Mouse (Mus musculus): ENCODE data around the gene Mylk. TPM values are rescaled to one million over a fixed set of nuclear protein-coding genes. Genes with fewer than 3 reads are reported as not detected.

Gene Mylk
- polyA plus RNA-seq, 1 experiment from 2014 or later: 562 TPM

GRCm38 (mm10) chr16:34772445-34773032 is 27.5 kb downstream of the Mylk start:
- TF ChIP-seq CTCF (IDR thresholded peaks at IDR 0.05; ENCODE audit: low read depth): no peak
- no peak overlapping the region for H3K4me3 ChIP-seq (ENCODE audit: low read depth, low read length)
- no peaks in the 10 kb centered on the region for H3K9me3 ChIP-seq (ENCODE audit: control insufficient read depth)
- WGBS: 86% methylated on average over 4 of the region's 4 CpGs
- no peaks in the 10 kb centered on the region for H3K27me3 ChIP-seq (replicated peaks; ENCODE audit: control insufficient read depth, insufficient read depth, low read length)
- no peak overlapping the region for H3K9ac ChIP-seq (ENCODE audit: low read depth, low read length)
- H3K36me3 ChIP-seq (ENCODE audit: control insufficient read depth, insufficient read depth): no peaks in the 10 kb centered on the region
- H3K4me2 ChIP-seq (replicated peaks; ENCODE audit: low read depth): no peak overlapping the region
- H3K4me1 ChIP-seq (replicated peaks; ENCODE audit: control insufficient read depth, insufficient read depth, low read length): no peaks in the 10 kb centered on the region
- ATAC-seq: no peak
- no peak overlapping the region for H3K27ac ChIP-seq (ENCODE audit: low read depth, low read length)

- no peaks in the 10 kb centered on the region for H3K36me3 ChIP-seq (ENCODE audit: control insufficient read depth, insufficient read depth)
- no peak for ATAC-seq
- H3K4me1 ChIP-seq (replicated peaks; ENCODE audit: control insufficient read depth, insufficient read depth, low read length): no peaks in the 10 kb centered on the region
- 54% methylated on average over 1 of the region's 1 CpGs for WGBS
- H3K4me2 ChIP-seq (replicated peaks; ENCODE audit: low read depth): no peak overlapping the region
- no peak for TF ChIP-seq CTCF (IDR thresholded peaks at IDR 0.05; ENCODE audit: low read depth)
- H3K27me3 ChIP-seq (replicated peaks; ENCODE audit: control insufficient read depth, insufficient read depth, low read length): no peaks in the 10 kb centered on the region
- H3K27ac ChIP-seq (ENCODE audit: low read depth, low read length): no peak overlapping the region
- no peak overlapping the region for H3K4me3 ChIP-seq (ENCODE audit: low read depth, low read length)
- no peak overlapping the region for H3K9ac ChIP-seq (ENCODE audit: low read depth, low read length)
- no peaks in the 10 kb centered on the region for H3K9me3 ChIP-seq (ENCODE audit: control insufficient read depth)
These were observed 37.4 kb downstream of the Mylk start for GRCm38 (mm10) chr16:34782442-34782841.

DNA sequence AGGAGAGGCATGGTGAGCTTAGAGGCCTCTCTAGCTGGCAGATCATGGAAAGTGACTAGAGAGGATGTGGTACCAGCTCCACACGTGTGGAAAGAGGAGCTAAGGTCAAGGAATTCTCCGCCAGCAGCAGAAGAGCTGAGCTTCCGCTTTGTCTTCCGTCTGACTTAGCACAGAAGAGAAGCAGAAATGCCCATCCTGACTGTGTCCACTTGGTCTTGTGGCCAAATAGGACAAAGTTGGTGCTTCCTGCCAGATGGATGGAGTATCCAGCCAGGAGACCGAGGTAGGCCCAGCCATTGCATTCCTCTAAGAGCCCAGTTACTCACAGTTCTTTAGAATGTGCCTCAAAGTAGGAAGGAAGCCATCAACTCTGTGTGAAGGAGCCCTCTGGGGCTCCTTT is 38.5 kb downstream of the Mylk start:
- H3K36me3 ChIP-seq (ENCODE audit: control insufficient read depth, insufficient read depth): no peaks in the 10 kb centered on the region
- no peaks in the 10 kb centered on the region for H3K9me3 ChIP-seq (ENCODE audit: control insufficient read depth)
- WGBS: 86% methylated on average over 5 of the region's 5 CpGs
- H3K27ac ChIP-seq (ENCODE audit: low read depth, low read length): no peak overlapping the region
- H3K27me3 ChIP-seq (replicated peaks; ENCODE audit: control insufficient read depth, insufficient read depth, low read length): no peaks in the 10 kb centered on the region
- ATAC-seq: no peak
- no peak overlapping the region for H3K9ac ChIP-seq (ENCODE audit: low read depth, low read length)
- no peak overlapping the region for H3K4me2 ChIP-seq (replicated peaks; ENCODE audit: low read depth)
- no peak for TF ChIP-seq CTCF (IDR thresholded peaks at IDR 0.05; ENCODE audit: low read depth)
- H3K4me3 ChIP-seq (ENCODE audit: low read depth, low read length): no peak overlapping the region
- no peaks in the 10 kb centered on the region for H3K4me1 ChIP-seq (replicated peaks; ENCODE audit: control insufficient read depth, insufficient read depth, low read length)

DNA sequence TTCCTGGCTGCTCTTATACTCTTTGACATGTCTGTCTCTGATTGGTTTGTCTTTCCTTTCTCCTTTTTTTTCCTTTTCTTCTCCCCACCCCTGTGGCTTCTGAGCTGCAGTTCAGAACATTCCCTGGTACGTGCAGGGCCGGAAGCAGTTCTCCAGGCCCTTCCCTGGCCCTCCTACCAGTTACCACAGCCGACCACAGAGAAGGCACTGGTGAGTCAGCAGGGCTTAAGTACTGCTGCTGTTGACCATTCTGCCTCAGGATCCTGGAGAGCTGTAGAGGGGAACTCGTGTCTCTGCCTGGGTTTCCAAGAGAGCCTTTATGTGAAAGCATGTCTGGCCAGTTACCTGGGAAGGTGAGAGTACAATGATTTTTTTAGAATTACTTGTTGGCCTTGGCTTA is 39.7 kb downstream of the Mylk start:
- Histone ChIP-seq H3K9ac (ENCODE audit: low read depth, low read length) (no peak overlapping the region), H3K36me3 (ENCODE audit: control insufficient read depth, insufficient read depth) (no peaks in the 10 kb centered on the region), H3K9me3 (ENCODE audit: control insufficient read depth) (no peaks in the 10 kb centered on the region), H3K4me2 (replicated peaks; ENCODE audit: low read depth) (no peak overlapping the region), H3K4me1 (replicated peaks; ENCODE audit: control insufficient read depth, insufficient read depth, low read length) (no peaks in the 10 kb centered on the region), H3K27ac (ENCODE audit: low read depth, low read length) (no peak overlapping the region), H3K4me3 (ENCODE audit: low read depth, low read length) (no peak overlapping the region), H3K27me3 (replicated peaks; ENCODE audit: control insufficient read depth, insufficient read depth, low read length) (no peaks in the 10 kb centered on the region)
- no peak for TF ChIP-seq CTCF (IDR thresholded peaks at IDR 0.05; ENCODE audit: low read depth)
- ATAC-seq: no peak
- WGBS: 72% methylated on average over 4 of the region's 4 CpGs

DNA sequence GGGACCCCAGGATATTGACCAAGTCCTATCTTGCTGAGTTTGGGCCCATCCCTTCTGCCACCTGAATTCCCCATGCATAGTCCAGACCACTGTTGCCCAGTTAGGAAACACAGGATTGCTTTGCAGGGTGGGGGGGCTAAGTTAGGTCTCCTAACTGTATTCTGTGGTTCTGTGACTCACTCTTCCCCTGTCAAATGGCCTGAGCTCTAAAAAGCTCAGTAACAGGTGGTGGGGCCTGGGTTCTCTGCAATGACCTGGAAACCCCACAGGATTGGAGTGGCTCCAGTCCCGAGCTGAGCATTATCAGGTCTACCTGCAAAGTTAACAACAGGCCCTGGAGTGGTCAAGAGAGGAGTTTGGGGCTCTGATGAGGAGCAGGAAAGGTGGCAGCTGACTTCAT is 47.5 kb downstream of the Mylk start:
- Histone ChIP-seq H3K36me3 (ENCODE audit: control insufficient read depth, insufficient read depth) (no peaks in the 10 kb centered on the region), H3K4me3 (ENCODE audit: low read depth, low read length) (no peak overlapping the region), H3K9me3 (ENCODE audit: control insufficient read depth) (no peaks in the 10 kb centered on the region), H3K4me2 (replicated peaks; ENCODE audit: low read depth) (no peak overlapping the region), H3K27ac (ENCODE audit: low read depth, low read length) (no peak overlapping the region), H3K27me3 (replicated peaks; ENCODE audit: control insufficient read depth, insufficient read depth, low read length) (no peaks in the 10 kb centered on the region), H3K4me1 (replicated peaks; ENCODE audit: control insufficient read depth, insufficient read depth, low read length) (no peaks in the 10 kb centered on the region), H3K9ac (ENCODE audit: low read depth, low read length) (no peak overlapping the region)
- TF ChIP-seq CTCF (IDR thresholded peaks at IDR 0.05; ENCODE audit: low read depth): no peak
- no peak for ATAC-seq
- 47% methylated on average over 1 of the region's 1 CpGs for WGBS

GRCm38 (mm10) chr16:34793000-34793399 is 48.0 kb downstream of the Mylk start:
- Histone ChIP-seq H3K4me3 (ENCODE audit: low read depth, low read length) (no peak overlapping the region), H3K4me2 (replicated peaks; ENCODE audit: low read depth) (no peak overlapping the region), H3K27ac (ENCODE audit: low read depth, low read length) (no peak overlapping the region), H3K27me3 (replicated peaks; ENCODE audit: control insufficient read depth, insufficient read depth, low read length) (no peaks in the 10 kb centered on the region), H3K36me3 (ENCODE audit: control insufficient read depth, insufficient read depth) (no peaks in the 10 kb centered on the region), H3K9me3 (ENCODE audit: control insufficient read depth) (no peaks in the 10 kb centered on the region), H3K4me1 (replicated peaks; ENCODE audit: control insufficient read depth, insufficient read depth, low read length) (no peaks in the 10 kb centered on the region), H3K9ac (ENCODE audit: low read depth, low read length) (no peak overlapping the region)
- ATAC-seq: no peak
- no peak for TF ChIP-seq CTCF (IDR thresholded peaks at IDR 0.05; ENCODE audit: low read depth)
- WGBS: 79% methylated on average over 5 of the region's 5 CpGs

DNA sequence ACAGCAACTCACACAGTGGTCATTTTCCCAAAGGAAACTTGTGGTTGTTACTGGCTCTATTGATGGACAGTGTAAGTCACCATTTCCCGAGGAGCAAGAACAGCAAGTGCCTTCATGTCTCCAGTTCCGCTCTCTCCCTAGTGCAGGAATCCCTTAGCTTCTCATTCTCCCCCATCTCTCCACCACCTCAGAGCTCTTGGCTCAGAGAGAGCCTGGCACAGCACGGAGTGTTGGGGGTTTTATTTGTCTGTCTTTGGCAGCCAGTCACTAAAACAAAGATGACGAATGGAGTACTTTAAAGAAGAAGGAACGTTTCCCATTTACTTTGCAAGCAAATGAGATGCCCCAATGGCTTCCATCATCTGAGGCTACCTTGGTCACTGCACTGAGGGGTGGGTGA is 56.2 kb downstream of the Mylk start:
- Histone ChIP-seq H3K4me3 (ENCODE audit: low read depth, low read length) (no peak overlapping the region), H3K4me1 (replicated peaks; ENCODE audit: control insufficient read depth, insufficient read depth, low read length) (no peaks in the 10 kb centered on the region), H3K9me3 (ENCODE audit: control insufficient read depth) (no peaks in the 10 kb centered on the region), H3K9ac (ENCODE audit: low read depth, low read length) (no peak overlapping the region), H3K36me3 (ENCODE audit: control insufficient read depth, insufficient read depth) (no peaks in the 10 kb centered on the region), H3K27me3 (replicated peaks; ENCODE audit: control insufficient read depth, insufficient read depth, low read length) (no peaks in the 10 kb centered on the region), H3K27ac (ENCODE audit: low read depth, low read length) (no peak overlapping the region), H3K4me2 (replicated peaks; ENCODE audit: low read depth) (no peak overlapping the region)
- TF ChIP-seq CTCF (IDR thresholded peaks at IDR 0.05; ENCODE audit: low read depth): no peak
- no peak for ATAC-seq
- 74% methylated on average over 5 of the region's 5 CpGs for WGBS

Data from intestine, postnatal 0 days (tissue).